Mouse (Mus musculus): Measurements from ENCODE around the gene Nudt13.

- TF ChIP-seq CTCF (IDR thresholded peaks at IDR 0.05): no peak
- no peak for TF ChIP-seq EP300 (IDR thresholded peaks at IDR 0.05)
These were observed 3.1 kb upstream of the Nudt13 start for GRCm38 (mm10) chr14:20291391-20291790.
